Mouse (Mus musculus) E14TG2a.4 (cell line): ENCODE data around the gene Ankrd44.

ENCODE experiments used
- CTCF ChIP-seq: conservative IDR thresholded peaks from 2 replicates; pipeline ENCODE4 v1.5.1; 2014; ENCODE audit warnings: low read length
- NANOG ChIP-seq: IDR thresholded peaks from 2 replicates; pipeline ENCODE4 v1.6.1; 2014; ENCODE audit warnings: borderline replicate concordance, low read length, mixed read lengths

- TF ChIP-seq CTCF (no peak), NANOG (no peak)
Measured at GRCm38 (mm10) chr1:54794709-54795108, 131.5 kb downstream of the Ankrd44 start.
